Mouse (Mus musculus): ENCODE measurements around the gene Fam89a. TPM values are rescaled to one million over a fixed set of nuclear protein-coding genes. Genes with fewer than 3 reads are reported as not detected.

Fam89a gene
- polyA plus RNA-seq, 1 experiment from 2014 or later, result 6.4 TPM

- 44% methylated on average over 4 of the region's 4 CpGs for WGBS
- Histone ChIP-seq H3K4me3 (ENCODE audit: low read depth, low read length) (peak overlapping the region; percentile 59; the same call in 1 of the 2 replicates), H3K9me3 (ENCODE audit: control insufficient read depth, low read depth, low read length) (no peaks in the 10 kb centered on the region), H3K27me3 (ENCODE audit: control insufficient read depth, insufficient read depth, low read length) (peaks cover 36% of the 10 kb centered on the region), H3K27ac (ENCODE audit: low read length) (no peak overlapping the region), H3K4me1 (ENCODE audit: control insufficient read depth, insufficient read depth, low read length) (peaks cover 20% of the 10 kb centered on the region), H3K36me3 (ENCODE audit: control insufficient read depth, insufficient read depth, low read length) (no peaks in the 10 kb centered on the region), H3K4me2 (replicated peaks; ENCODE audit: low read depth, low read length) (peak overlapping the region; percentile 99), H3K9ac (replicated peaks; ENCODE audit: low read depth, low read length) (no peak overlapping the region)
- ATAC-seq (ENCODE audit: insufficient number of reproducible peaks, insufficient read depth, low FRiP score, low read depth), result no peak
Observed at GRCm38 (mm10) chr8:124791751-124792150, 40.1 kb upstream of the Fam89a start.

DNA sequence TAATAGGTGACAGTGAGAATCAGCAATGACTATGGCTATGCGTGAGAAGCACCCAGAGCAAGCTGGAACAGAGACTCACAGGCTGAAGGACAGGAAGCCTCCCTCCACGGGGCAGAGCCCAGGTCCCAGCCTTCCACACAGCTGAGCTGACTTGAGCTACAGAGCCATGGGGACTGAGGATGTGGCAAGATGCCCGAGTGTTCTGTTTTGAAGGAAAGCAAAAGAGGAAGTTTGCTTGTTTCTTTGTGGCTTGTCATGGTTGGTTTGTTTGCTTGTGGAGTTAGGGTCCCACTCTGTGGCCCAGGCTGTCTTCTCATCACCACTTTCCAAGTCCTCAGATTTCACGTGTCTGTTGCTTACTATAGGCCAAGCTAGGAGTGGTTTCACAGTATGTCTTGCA is 39.0 kb upstream of the Fam89a start:
- H3K4me2 ChIP-seq (replicated peaks; ENCODE audit: low read depth, low read length), result no peak overlapping the region
- H3K9ac ChIP-seq (replicated peaks; ENCODE audit: low read depth, low read length), result no peak overlapping the region
- H3K4me3 ChIP-seq (ENCODE audit: low read depth, low read length), result no peak overlapping the region
- no peak overlapping the region for H3K27ac ChIP-seq (ENCODE audit: low read length)
- H3K4me1 ChIP-seq (ENCODE audit: control insufficient read depth, insufficient read depth, low read length), result peaks cover 20% of the 10 kb centered on the region
- no peaks in the 10 kb centered on the region for H3K9me3 ChIP-seq (ENCODE audit: control insufficient read depth, low read depth, low read length)
- H3K27me3 ChIP-seq (ENCODE audit: control insufficient read depth, insufficient read depth, low read length), result peaks cover 29% of the 10 kb centered on the region
- 71% methylated on average over 4 of the region's 4 CpGs for WGBS
- no peak for ATAC-seq (ENCODE audit: insufficient number of reproducible peaks, insufficient read depth, low FRiP score, low read depth)
- H3K36me3 ChIP-seq (ENCODE audit: control insufficient read depth, insufficient read depth, low read length), result no peaks in the 10 kb centered on the region

- no peak overlapping the region for H3K9ac ChIP-seq (replicated peaks; ENCODE audit: low read depth, low read length)
- H3K4me2 ChIP-seq (replicated peaks; ENCODE audit: low read depth, low read length), result no peak overlapping the region
- H3K4me1 ChIP-seq (ENCODE audit: control insufficient read depth, insufficient read depth, low read length), result peaks cover 4% of the 10 kb centered on the region; the same call in 1 of the 2 replicates
- no peak overlapping the region for H3K4me3 ChIP-seq (ENCODE audit: low read depth, low read length)
- no peaks in the 10 kb centered on the region for H3K9me3 ChIP-seq (ENCODE audit: control insufficient read depth, low read depth, low read length)
- H3K27me3 ChIP-seq (ENCODE audit: control insufficient read depth, insufficient read depth, low read length), result no peaks in the 10 kb centered on the region
- H3K27ac ChIP-seq (ENCODE audit: low read length), result no peak overlapping the region
- no peaks in the 10 kb centered on the region for H3K36me3 ChIP-seq (ENCODE audit: control insufficient read depth, insufficient read depth, low read length)
- no peak for ATAC-seq (ENCODE audit: insufficient number of reproducible peaks, insufficient read depth, low FRiP score, low read depth)
- WGBS, result 89% methylated on average over 13 of the region's 13 CpGs
Observed at GRCm38 (mm10) chr8:124784613-124785012, 33.0 kb upstream of the Fam89a start.

DNA sequence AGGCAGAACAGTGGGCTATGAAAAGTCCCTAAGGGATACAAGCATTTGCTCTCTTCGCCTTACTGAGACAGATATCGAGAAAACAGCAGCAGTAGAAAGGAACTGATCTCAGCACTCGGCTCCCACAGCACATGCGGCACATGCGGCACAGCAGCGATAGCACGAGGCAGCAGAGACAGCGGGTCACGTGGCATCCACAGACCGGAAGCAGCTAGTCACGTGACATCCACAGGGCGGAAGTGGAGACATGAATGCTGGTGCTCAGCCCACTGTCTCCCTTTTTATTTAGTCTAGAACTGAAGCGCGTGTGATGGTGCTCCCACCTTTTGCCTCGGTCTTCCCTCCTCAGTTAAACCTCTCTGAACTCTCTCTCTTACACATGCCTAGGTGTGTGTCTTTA is 31.6 kb upstream of the Fam89a start:
- ATAC-seq (ENCODE audit: insufficient number of reproducible peaks, insufficient read depth, low FRiP score, low read depth), result no peak
- Histone ChIP-seq H3K27ac (ENCODE audit: low read length) (no peak overlapping the region), H3K4me1 (ENCODE audit: control insufficient read depth, insufficient read depth, low read length) (peaks cover 4% of the 10 kb centered on the region; the same call in 1 of the 2 replicates), H3K4me3 (ENCODE audit: low read depth, low read length) (no peak overlapping the region), H3K4me2 (replicated peaks; ENCODE audit: low read depth, low read length) (no peak overlapping the region), H3K9ac (replicated peaks; ENCODE audit: low read depth, low read length) (no peak overlapping the region), H3K9me3 (ENCODE audit: control insufficient read depth, low read depth, low read length) (no peaks in the 10 kb centered on the region), H3K27me3 (ENCODE audit: control insufficient read depth, insufficient read depth, low read length) (no peaks in the 10 kb centered on the region), H3K36me3 (ENCODE audit: control insufficient read depth, insufficient read depth, low read length) (no peaks in the 10 kb centered on the region)
- WGBS, result 88% methylated on average over 15 of the region's 15 CpGs

- Histone ChIP-seq H3K4me1 (ENCODE audit: control insufficient read depth, insufficient read depth, low read length) (peaks cover 4% of the 10 kb centered on the region; the same call in 1 of the 2 replicates), H3K27me3 (ENCODE audit: control insufficient read depth, insufficient read depth, low read length) (no peaks in the 10 kb centered on the region), H3K27ac (ENCODE audit: low read length) (no peak overlapping the region), H3K9me3 (ENCODE audit: control insufficient read depth, low read depth, low read length) (no peaks in the 10 kb centered on the region), H3K9ac (replicated peaks; ENCODE audit: low read depth, low read length) (no peak overlapping the region), H3K36me3 (ENCODE audit: control insufficient read depth, insufficient read depth, low read length) (no peaks in the 10 kb centered on the region), H3K4me2 (replicated peaks; ENCODE audit: low read depth, low read length) (no peak overlapping the region), H3K4me3 (ENCODE audit: low read depth, low read length) (no peak overlapping the region)
- 72% methylated on average over 3 of the region's 3 CpGs for WGBS
- ATAC-seq (ENCODE audit: insufficient number of reproducible peaks, insufficient read depth, low FRiP score, low read depth), result no peak
Observed at GRCm38 (mm10) chr8:124782431-124782830, 30.8 kb upstream of the Fam89a start.

- Histone ChIP-seq H3K4me3 (ENCODE audit: low read depth, low read length) (no peak overlapping the region), H3K36me3 (ENCODE audit: control insufficient read depth, insufficient read depth, low read length) (no peaks in the 10 kb centered on the region), H3K27me3 (ENCODE audit: control insufficient read depth, insufficient read depth, low read length) (no peaks in the 10 kb centered on the region), H3K4me2 (replicated peaks; ENCODE audit: low read depth, low read length) (no peak overlapping the region), H3K4me1 (ENCODE audit: control insufficient read depth, insufficient read depth, low read length) (peaks cover 4% of the 10 kb centered on the region; the same call in 1 of the 2 replicates), H3K9me3 (ENCODE audit: control insufficient read depth, low read depth, low read length) (no peaks in the 10 kb centered on the region), H3K9ac (replicated peaks; ENCODE audit: low read depth, low read length) (no peak overlapping the region), H3K27ac (ENCODE audit: low read length) (no peak overlapping the region)
- ATAC-seq (ENCODE audit: insufficient number of reproducible peaks, insufficient read depth, low FRiP score, low read depth), result peak; percentile 51; the same call in 1 of the 2 replicates
- WGBS, result 5% methylated on average over 7 of the region's 7 CpGs
Observed at GRCm38 (mm10) chr8:124780236-124780635, 28.6 kb upstream of the Fam89a start.

DNA sequence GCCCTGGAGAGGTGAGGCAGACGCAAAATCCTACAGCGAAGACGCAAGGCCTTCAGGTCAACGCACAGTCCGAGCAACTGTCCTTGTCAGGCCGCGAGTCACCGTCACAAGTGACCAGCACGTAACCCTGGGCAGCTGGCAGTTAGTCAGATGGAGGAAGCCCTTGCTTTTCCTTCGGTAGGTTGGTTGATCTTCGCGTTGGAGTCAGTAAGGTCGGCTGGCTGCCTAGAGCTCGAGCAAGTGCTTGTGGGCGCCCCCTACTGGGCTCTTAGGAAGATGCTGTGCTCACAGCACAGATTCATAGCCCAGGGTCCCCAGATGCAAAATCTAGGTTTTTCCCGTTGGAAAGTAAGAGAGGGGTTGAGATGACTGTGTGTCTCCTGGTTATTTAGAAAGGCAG is 24.1 kb upstream of the Fam89a start:
- H3K4me3 ChIP-seq (ENCODE audit: low read depth, low read length), result no peak overlapping the region
- no peaks in the 10 kb centered on the region for H3K4me1 ChIP-seq (ENCODE audit: control insufficient read depth, insufficient read depth, low read length)
- 14% methylated on average over 16 of the region's 16 CpGs for WGBS

GRCm38 (mm10) chr8:124772389-124772788 is 20.8 kb upstream of the Fam89a start:
- 44% methylated on average over 2 of the region's 2 CpGs for WGBS
- H3K9ac ChIP-seq (replicated peaks; ENCODE audit: low read depth, low read length), result no peak overlapping the region
- no peak for ATAC-seq (ENCODE audit: insufficient number of reproducible peaks, insufficient read depth, low FRiP score, low read depth)
- H3K27me3 ChIP-seq (ENCODE audit: control insufficient read depth, insufficient read depth, low read length), result no peaks in the 10 kb centered on the region
- H3K36me3 ChIP-seq (ENCODE audit: control insufficient read depth, insufficient read depth, low read length), result no peaks in the 10 kb centered on the region
- no peaks in the 10 kb centered on the region for H3K4me1 ChIP-seq (ENCODE audit: control insufficient read depth, insufficient read depth, low read length)
- H3K4me3 ChIP-seq (ENCODE audit: low read depth, low read length), result no peak overlapping the region
- H3K27ac ChIP-seq (ENCODE audit: low read length), result no peak overlapping the region
- no peak overlapping the region for H3K4me2 ChIP-seq (replicated peaks; ENCODE audit: low read depth, low read length)
- H3K9me3 ChIP-seq (ENCODE audit: control insufficient read depth, low read depth, low read length), result no peaks in the 10 kb centered on the region

More for the DNA sequence above, 24.1 kb upstream of the Fam89a start:
- H3K9me3 ChIP-seq (ENCODE audit: control insufficient read depth, low read depth, low read length), result no peaks in the 10 kb centered on the region
- no peaks in the 10 kb centered on the region for H3K36me3 ChIP-seq (ENCODE audit: control insufficient read depth, insufficient read depth, low read length)
- H3K27ac ChIP-seq (ENCODE audit: low read length), result no peak overlapping the region
- ATAC-seq (ENCODE audit: insufficient number of reproducible peaks, insufficient read depth, low FRiP score, low read depth), result no peak
- peak overlapping the region; percentile 29; the same call in 1 of the 2 replicates for H3K4me2 ChIP-seq (replicated peaks; ENCODE audit: low read depth, low read length)
- H3K9ac ChIP-seq (replicated peaks; ENCODE audit: low read depth, low read length), result no peak overlapping the region
- no peaks in the 10 kb centered on the region for H3K27me3 ChIP-seq (ENCODE audit: control insufficient read depth, insufficient read depth, low read length)

DNA sequence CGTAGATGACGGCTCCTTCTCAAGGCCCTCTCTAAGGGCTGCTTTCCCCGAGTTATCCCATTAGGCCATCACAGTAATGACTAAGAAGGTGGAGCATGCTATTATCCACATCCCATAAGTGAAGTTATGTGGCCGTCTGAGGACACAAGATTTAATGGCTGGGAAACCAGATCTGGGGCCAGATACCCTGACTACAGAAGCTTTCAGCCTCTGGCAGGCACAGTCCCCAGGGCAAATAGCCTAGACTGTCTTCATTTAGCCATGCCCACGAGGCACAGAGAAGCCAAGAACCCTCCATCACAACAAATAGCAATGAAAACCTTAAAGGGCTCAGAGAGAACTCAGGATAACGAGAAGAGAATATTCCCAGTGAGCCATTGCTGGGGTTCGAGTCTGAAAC is 11.4 kb upstream of the Fam89a start:
- Histone ChIP-seq H3K4me1 (ENCODE audit: control insufficient read depth, insufficient read depth, low read length) (no peaks in the 10 kb centered on the region), H3K27ac (ENCODE audit: low read length) (no peak overlapping the region), H3K36me3 (ENCODE audit: control insufficient read depth, insufficient read depth, low read length) (no peaks in the 10 kb centered on the region), H3K4me3 (ENCODE audit: low read depth, low read length) (no peak overlapping the region), H3K27me3 (ENCODE audit: control insufficient read depth, insufficient read depth, low read length) (no peaks in the 10 kb centered on the region), H3K4me2 (replicated peaks; ENCODE audit: low read depth, low read length) (no peak overlapping the region), H3K9me3 (ENCODE audit: control insufficient read depth, low read depth, low read length) (no peaks in the 10 kb centered on the region), H3K9ac (replicated peaks; ENCODE audit: low read depth, low read length) (no peak overlapping the region)
- 65% methylated on average over 7 of the region's 7 CpGs for WGBS
- ATAC-seq (ENCODE audit: insufficient number of reproducible peaks, insufficient read depth, low FRiP score, low read depth), result no peak

Measured in stomach, embryonic 14.5 days (tissue).